Mouse (Mus musculus) hindbrain, embryonic 13.5 days (tissue): Measurements from ENCODE around the gene Gm44502. TPM values are rescaled to one million over a fixed set of nuclear protein-coding genes. Genes with fewer than 3 reads are reported as not detected.

ENCODE experiments used
- ATAC-seq: fragments of 200-750 bp; cut with Nextera tagmentation; 2 replicates; pipeline ENCODE4 v1.8.0; 2017; ENCODE audit warnings: moderate TSS enrichment; ENCODE audit not compliant: low FRiP score
- H3K27ac ChIP-seq: fragments of 300-500 bp; sonication (generic); 2 replicates; pipeline ENCODE4 v1.5.1; 2015; ENCODE audit warnings: inconsistent platforms, mild to moderate bottlenecking, moderate library complexity
- H3K27me3 ChIP-seq: fragments of 300-500 bp; sonication (generic); 2 replicates; pipeline ENCODE4 v1.6.1; 2015; ENCODE audit warnings: mild to moderate bottlenecking, inconsistent platforms
- H3K36me3 ChIP-seq: fragments of 300-500 bp; sonication (generic); 2 replicates; pipeline ENCODE4 v1.6.1; 2015; ENCODE audit warnings: mild to moderate bottlenecking, inconsistent platforms
- H3K4me1 ChIP-seq: fragments of 300-500 bp; sonication (generic); replicated peaks from 2 replicates; pipeline ENCODE4 v1.6.1; 2015; ENCODE audit warnings: inconsistent platforms
- H3K4me2 ChIP-seq: fragments of 300-500 bp; sonication (generic); 2 replicates; pipeline ENCODE4 v1.6.1; 2015; ENCODE audit warnings: inconsistent platforms, mild to moderate bottlenecking, moderate library complexity
- H3K4me3 ChIP-seq: fragments of 300-500 bp; sonication (generic); 2 replicates; pipeline ENCODE4 v1.5.1; 2015; ENCODE audit warnings: mild to moderate bottlenecking, inconsistent platforms
- H3K9ac ChIP-seq: fragments of 300-500 bp; sonication (generic); 2 replicates; pipeline ENCODE4 v1.6.1; 2015; ENCODE audit warnings: mild to moderate bottlenecking, inconsistent platforms
- H3K9me3 ChIP-seq: fragments of 300-500 bp; sonication (generic); 2 replicates; pipeline ENCODE4 v1.6.1; 2016; ENCODE audit warnings: inconsistent platforms
- WGBS: fragments of 180-500 bp; shearing (Covaris S2); methylation state at CpG from one replicate; pipeline ENCODE4 v1.1.7; 2015; 5-methylcytosine and 5-hydroxymethylcytosine counted together
- polyA plus RNA-seq: library from polyadenylated mRNA; unstranded; fragments of >200 nt; fragmentation: Nextera tagmentation; extraction: Ambion mirVana; gene quantifications from 2 replicates; pipeline ENCODE4 v1.2.1, GENCODE M21; 2015

Gm44502 gene
- polyA plus RNA-seq, 1 experiment from 2014 or later = not detected

DNA sequence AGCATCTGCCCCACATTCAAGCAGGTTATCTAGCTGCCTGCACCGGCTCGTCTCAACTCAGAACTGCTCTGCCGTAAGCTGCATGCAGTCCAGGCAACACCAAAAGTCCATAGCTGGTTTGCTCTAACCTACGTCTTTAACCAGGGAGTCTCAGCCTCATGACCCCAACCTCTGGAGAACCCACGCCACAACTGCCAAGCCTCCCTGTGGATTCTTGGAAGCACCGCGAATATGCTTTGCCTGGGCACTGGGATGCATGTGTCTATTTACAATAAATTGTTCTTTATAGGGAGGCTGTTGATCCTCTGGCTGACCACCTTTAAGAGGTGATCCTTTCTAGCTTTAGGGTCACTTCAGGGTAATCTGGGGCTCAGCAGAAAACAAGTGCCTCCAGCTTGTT, 57.0 kb downstream of the Gm44502 start:
- H3K4me2 ChIP-seq = peak overlapping the region; percentile 86
- WGBS = 86% methylated on average over 7 of the region's 7 CpGs
- no peaks in the 10 kb centered on the region for H3K9me3 ChIP-seq
- peak overlapping the region; percentile 87 for H3K9ac ChIP-seq
- H3K27ac ChIP-seq = peak overlapping the region; percentile 96
- ATAC-seq = no peak
- peak overlapping the region; percentile 68 for H3K4me3 ChIP-seq
- H3K4me1 ChIP-seq = peaks cover 25% of the 10 kb centered on the region
- peaks cover 18% of the 10 kb centered on the region for H3K27me3 ChIP-seq
- peaks cover 53% of the 10 kb centered on the region for H3K36me3 ChIP-seq

DNA sequence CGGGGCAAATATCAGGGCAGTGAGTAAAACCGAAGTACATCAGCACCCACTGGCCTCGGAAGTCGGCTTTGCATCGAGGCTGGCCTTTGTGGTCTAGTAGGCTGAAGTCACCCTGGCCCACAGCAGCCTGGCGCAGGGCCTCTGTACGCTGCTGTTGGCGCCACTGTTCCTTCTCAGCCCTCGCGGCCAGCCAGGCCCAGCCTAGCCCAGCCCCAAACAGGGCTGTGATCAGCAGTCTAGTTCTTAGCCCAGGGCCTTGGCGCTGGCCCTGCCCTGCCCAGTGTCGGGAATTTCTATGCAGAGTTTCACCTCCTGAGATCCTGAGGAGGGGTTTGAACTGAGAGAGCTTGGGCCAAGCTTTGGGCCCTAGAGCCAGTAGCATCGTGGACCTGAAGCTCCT, 57.4 kb downstream of the Gm44502 start:
- Histone ChIP-seq H3K4me1 (peaks cover 22% of the 10 kb centered on the region), H3K27me3 (peaks cover 13% of the 10 kb centered on the region), H3K4me3 (no peak overlapping the region), H3K36me3 (peaks cover 58% of the 10 kb centered on the region), H3K27ac (no peak overlapping the region), H3K4me2 (no peak overlapping the region), H3K9me3 (no peaks in the 10 kb centered on the region), H3K9ac (no peak overlapping the region)
- 90% methylated on average over 13 of the region's 13 CpGs for WGBS
- ATAC-seq = no peak

Other genes with a start within 250 kb of the Gm44502 start
- 99.2 and 104 TPM in 2 replicates for gene Plxnb2, start 248.9 kb downstream of the Gm44502 start, polyA plus RNA-seq
- 75.1 and 86.5 TPM in 2 replicates for gene Dennd6b, start 233.2 kb downstream of the Gm44502 start, polyA plus RNA-seq
- gene Ppp6r2, start 218.1 kb downstream of the Gm44502 start, polyA plus RNA-seq = 82.8 and 87.3 TPM in 2 replicates
- gene Sbf1, start 114.4 kb downstream of the Gm44502 start, polyA plus RNA-seq = 78.4 and 83.3 TPM in 2 replicates
- gene Adm2, start 107.0 kb downstream of the Gm44502 start, polyA plus RNA-seq = not detected in 2 replicates
- not detected in 2 replicates for gene Miox, start 95.3 kb downstream of the Gm44502 start, polyA plus RNA-seq
- 32.2 and 32.6 TPM in 2 replicates for gene Lmf2, start 74.0 kb downstream of the Gm44502 start, polyA plus RNA-seq
- gene Ncaph2, start 74.0 kb downstream of the Gm44502 start, polyA plus RNA-seq = 104 TPM in 2 replicates
- 10.9 and 11.3 TPM in 2 replicates for gene Sco2, start 55.9 kb downstream of the Gm44502 start, polyA plus RNA-seq
- 2.2 and 2.4 TPM in 2 replicates for gene Tymp, start 52.7 kb downstream of the Gm44502 start, polyA plus RNA-seq
- gene Odf3b, start 50.4 kb downstream of the Gm44502 start, polyA plus RNA-seq = 2.4 and 3.4 TPM in 2 replicates
- 0.05 TPM in 1 of 2 replicates, not detected in the other for gene Klhdc7b, start 44.8 kb downstream of the Gm44502 start, polyA plus RNA-seq
- gene Syce3, start 19.2 kb downstream of the Gm44502 start, polyA plus RNA-seq = not detected in 2 replicates
- 0.99 and 1.3 TPM in 2 replicates for gene Cpt1b, start 3.8 kb downstream of the Gm44502 start, polyA plus RNA-seq
- gene C730034F03Rik, start 107 bp downstream of the Gm44502 start, polyA plus RNA-seq = 5.4 and 8.2 TPM in 2 replicates
- 92.7 and 98.4 TPM in 2 replicates for gene Chkb, start 212 bp upstream of the Gm44502 start, polyA plus RNA-seq
- 74.0 and 80.1 TPM in 2 replicates for gene Mapk8ip2, start 24.2 kb upstream of the Gm44502 start, polyA plus RNA-seq
- gene Arsa, start 47.7 kb upstream of the Gm44502 start, polyA plus RNA-seq = 19.7 and 21.2 TPM in 2 replicates
- gene Shank3, start 69.9 kb upstream of the Gm44502 start, polyA plus RNA-seq = 11.0 and 12.1 TPM in 2 replicates
- 1.5 and 2.0 TPM in 2 replicates for gene Acr, start 138.6 kb upstream of the Gm44502 start, polyA plus RNA-seq
- gene Rabl2, start 162.2 kb upstream of the Gm44502 start, polyA plus RNA-seq = 72.5 and 73.7 TPM in 2 replicates